Mouse (Mus musculus) heart, embryonic 15.5 days (tissue): Measurements from ENCODE around the gene Adrm1. TPM values are rescaled to one million over a fixed set of nuclear protein-coding genes. Genes with fewer than 3 reads are reported as not detected.
"Not testable (repeated sequence)": the region's sequence is repeated elsewhere in the genome, so short reads cannot be mapped to it uniquely, and the experiment has no call there.

ENCODE experiments used
- ATAC-seq: fragments of 200-750 bp; cut with Nextera tagmentation; replicated peaks from 2 replicates; pipeline ENCODE4 v1.8.0; 2017; ENCODE audit warnings: low read depth, moderate TSS enrichment; ENCODE audit not compliant: insufficient number of reproducible peaks, insufficient read depth, low FRiP score
- H3K27ac ChIP-seq: fragments of 300-500 bp; sonication (generic); 2 replicates; pipeline ENCODE4 v1.5.1; 2015; ENCODE audit warnings: mild to moderate bottlenecking, inconsistent platforms
- H3K27me3 ChIP-seq: fragments of 300-500 bp; sonication (generic); 2 replicates; pipeline ENCODE4 v1.6.1; 2015; ENCODE audit warnings: inconsistent platforms
- H3K36me3 ChIP-seq: fragments of 300-500 bp; sonication (generic); 2 replicates; pipeline ENCODE4 v1.6.1; 2015; ENCODE audit warnings: mild to moderate bottlenecking, inconsistent platforms
- H3K4me1 ChIP-seq: fragments of 300-500 bp; sonication (generic); replicated peaks from 2 replicates; pipeline ENCODE4 v1.6.1; 2015; ENCODE audit warnings: inconsistent platforms
- H3K4me2 ChIP-seq: fragments of 300-500 bp; sonication (generic); 2 replicates; pipeline ENCODE4 v1.6.1; 2015; ENCODE audit warnings: inconsistent platforms, mild to moderate bottlenecking, moderate library complexity
- H3K4me3 ChIP-seq: fragments of 300-500 bp; sonication (generic); 2 replicates; pipeline ENCODE4 v1.5.1; 2015; ENCODE audit warnings: mild to moderate bottlenecking, inconsistent platforms
- H3K9ac ChIP-seq: fragments of 300-500 bp; sonication (generic); 2 replicates; pipeline ENCODE4 v1.6.1; 2015; ENCODE audit warnings: mild to moderate bottlenecking, inconsistent platforms
- H3K9me3 ChIP-seq: fragments of 300-500 bp; sonication (generic); replicated peaks from 2 replicates; pipeline ENCODE4 v1.6.1; 2016; ENCODE audit warnings: inconsistent platforms
- WGBS: fragments of 180-500 bp; shearing (Covaris S2); methylation state at CpG from one replicate; pipeline ENCODE4 v1.1.7; 2015; ENCODE audit warnings: mixed read lengths; 5-methylcytosine and 5-hydroxymethylcytosine counted together
- polyA plus RNA-seq: library from polyadenylated mRNA; unstranded; fragments of >200 nt; fragmentation: Nextera tagmentation; extraction: Ambion mirVana; gene quantifications from 2 replicates; pipeline ENCODE4 v1.2.1, GENCODE M21; 2015

Gene Adrm1
- polyA plus RNA-seq, 1 experiment from 2014 or later, result 123 TPM

- H3K4me2 ChIP-seq, result no peak overlapping the region
- H3K4me1 ChIP-seq, result peaks cover 2% of the 10 kb centered on the region; the same call in 1 of the 2 replicates
- peaks cover 7% of the 10 kb centered on the region; the same call in 1 of the 2 replicates for H3K36me3 ChIP-seq
- H3K9ac ChIP-seq, result no peak overlapping the region
- WGBS, result 76% methylated on average over 2 of the region's 2 CpGs
- no peak overlapping the region for H3K4me3 ChIP-seq
- ATAC-seq, result no peak
- H3K27me3 ChIP-seq, result no peaks in the 10 kb centered on the region
- no peak overlapping the region for H3K27ac ChIP-seq
- H3K9me3 ChIP-seq, result no peaks in the 10 kb centered on the region
Observed at GRCm38 (mm10) chr2:180165855-180166254, 5.4 kb upstream of the Adrm1 start.

- no peaks in the 10 kb centered on the region for H3K9me3 ChIP-seq
- no peak overlapping the region for H3K9ac ChIP-seq
- H3K4me3 ChIP-seq, result no peak overlapping the region
- H3K4me2 ChIP-seq, result no peak overlapping the region
- WGBS, result 78% methylated on average over 2 of the region's 2 CpGs
- H3K27ac ChIP-seq, result no peak overlapping the region
- no peak for ATAC-seq
- H3K36me3 ChIP-seq, result peaks cover 2% of the 10 kb centered on the region; the same call in 1 of the 2 replicates
- H3K27me3 ChIP-seq, result no peaks in the 10 kb centered on the region
- peaks cover 4% of the 10 kb centered on the region; the same call in 1 of the 2 replicates for H3K4me1 ChIP-seq
Observed at GRCm38 (mm10) chr2:180166869-180167268, 4.4 kb upstream of the Adrm1 start.

- no peak overlapping the region for H3K9ac ChIP-seq
- 84% methylated on average over 11 of the region's 11 CpGs for WGBS
Observed at GRCm38 (mm10) chr2:180170151-180170805, 1.0 kb upstream of the Adrm1 start.

GRCm38 (mm10) chr2:180171522-180172070 lies 311 bp downstream of the Adrm1 start:
- Histone ChIP-seq H3K4me3 (peak overlapping the region; percentile 100), H3K9ac (peak overlapping the region; percentile 99), H3K27ac (peak overlapping the region; percentile 93), H3K9me3 (no peaks in the 10 kb centered on the region), H3K27me3 (no peaks in the 10 kb centered on the region), H3K4me1 (peaks cover 20% of the 10 kb centered on the region), H3K4me2 (peak overlapping the region; percentile 96), H3K36me3 (peaks cover 27% of the 10 kb centered on the region)
- WGBS, result under 1% methylated on average over 80 of the region's 80 CpGs
- peak; percentile 51 for ATAC-seq

More at GRCm38 (mm10) chr2:180170151-180170805, 1.0 kb upstream of the Adrm1 start:
- no peaks in the 10 kb centered on the region for H3K9me3 ChIP-seq
- no peak overlapping the region for H3K4me3 ChIP-seq
- H3K27me3 ChIP-seq, result no peaks in the 10 kb centered on the region
- no peak overlapping the region for H3K4me2 ChIP-seq
- no peak overlapping the region for H3K27ac ChIP-seq
- H3K4me1 ChIP-seq, result peaks cover 20% of the 10 kb centered on the region
- no peak for ATAC-seq
- H3K36me3 ChIP-seq, result peaks cover 14% of the 10 kb centered on the region; the same call in 1 of the 2 replicates

GRCm38 (mm10) chr2:180172152-180172551 lies 867 bp downstream of the Adrm1 start:
- Histone ChIP-seq H3K4me3 (peak overlapping the region; percentile 100), H3K9me3 (no peaks in the 10 kb centered on the region), H3K27ac (peak overlapping the region; percentile 93), H3K36me3 (peaks cover 32% of the 10 kb centered on the region), H3K27me3 (no peaks in the 10 kb centered on the region), H3K4me1 (peaks cover 20% of the 10 kb centered on the region), H3K4me2 (peak overlapping the region; percentile 96), H3K9ac (peak overlapping the region; percentile 99)
- WGBS, result 2% methylated on average over 9 of the region's 9 CpGs
- ATAC-seq, result no peak

- Histone ChIP-seq H3K27me3 (no peaks in the 10 kb centered on the region), H3K4me1 (peaks cover 20% of the 10 kb centered on the region), H3K36me3 (peaks cover 42% of the 10 kb centered on the region), H3K27ac (no peak overlapping the region), H3K4me2 (peak overlapping the region; percentile 96), H3K4me3 (peak overlapping the region; percentile 100), H3K9ac (peak overlapping the region; percentile 99; the same call in 1 of the 2 replicates), H3K9me3 (no peaks in the 10 kb centered on the region)
- ATAC-seq, result no peak
- WGBS, result 62% methylated on average over 4 of the region's 4 CpGs
Observed at GRCm38 (mm10) chr2:180173163-180173562, 1.9 kb downstream of the Adrm1 start.

- H3K9ac ChIP-seq, H3K27me3 ChIP-seq, H3K9me3 ChIP-seq, H3K4me2 ChIP-seq, H3K27ac ChIP-seq, ATAC-seq: not testable (repeated sequence)
- H3K4me3 ChIP-seq, result 0 out of 2 replicates have a peak overlapping the region, but pooled peaks have one; percentile 1
- peaks cover 20% of the 10 kb centered on the region for H3K4me1 ChIP-seq
- H3K36me3 ChIP-seq, result peaks cover 47% of the 10 kb centered on the region
- WGBS, result 71% methylated on average over 8 of the region's 8 CpGs
Observed at GRCm38 (mm10) chr2:180173711-180174110, 2.4 kb downstream of the Adrm1 start.

GRCm38 (mm10) chr2:180174121-180174520 lies 2.8 kb downstream of the Adrm1 start:
- H3K4me1 ChIP-seq, result peaks cover 20% of the 10 kb centered on the region
- 91% methylated on average over 5 of the region's 5 CpGs for WGBS
- no peak overlapping the region for H3K9ac ChIP-seq
- no peaks in the 10 kb centered on the region for H3K9me3 ChIP-seq
- no peak overlapping the region for H3K4me2 ChIP-seq
- no peak for ATAC-seq
- peaks cover 51% of the 10 kb centered on the region for H3K36me3 ChIP-seq
- H3K4me3 ChIP-seq, result no peak overlapping the region
- no peak overlapping the region for H3K27ac ChIP-seq
- no peaks in the 10 kb centered on the region for H3K27me3 ChIP-seq

GRCm38 (mm10) chr2:180175725-180176124 lies 4.4 kb downstream of the Adrm1 start:
- H3K27me3 ChIP-seq, result no peaks in the 10 kb centered on the region
- H3K4me3 ChIP-seq, result no peak overlapping the region
- H3K9ac ChIP-seq, result no peak overlapping the region
- peaks cover 64% of the 10 kb centered on the region for H3K36me3 ChIP-seq
- no peaks in the 10 kb centered on the region for H3K9me3 ChIP-seq
- ATAC-seq, result no peak
- peaks cover 20% of the 10 kb centered on the region for H3K4me1 ChIP-seq
- WGBS, result 85% methylated on average over 7 of the region's 7 CpGs
- no peak overlapping the region for H3K27ac ChIP-seq
- no peak overlapping the region for H3K4me2 ChIP-seq

- no peaks in the 10 kb centered on the region for H3K4me1 ChIP-seq
- H3K27me3 ChIP-seq, result no peaks in the 10 kb centered on the region
- no peaks in the 10 kb centered on the region for H3K9me3 ChIP-seq
- 86% methylated on average over 9 of the region's 9 CpGs for WGBS
- H3K9ac ChIP-seq, result no peak overlapping the region
- no peak overlapping the region for H3K4me3 ChIP-seq
- ATAC-seq, result no peak
- no peak overlapping the region for H3K27ac ChIP-seq
- no peak overlapping the region for H3K4me2 ChIP-seq
- H3K36me3 ChIP-seq, result peaks cover 57% of the 10 kb centered on the region
Observed at GRCm38 (mm10) chr2:180181542-180181941, 10.3 kb downstream of the Adrm1 start.

- Histone ChIP-seq H3K27ac (no peak overlapping the region), H3K4me1 (no peaks in the 10 kb centered on the region), H3K9me3 (no peaks in the 10 kb centered on the region), H3K4me3 (no peak overlapping the region), H3K27me3 (no peaks in the 10 kb centered on the region), H3K9ac (no peak overlapping the region), H3K4me2 (no peak overlapping the region), H3K36me3 (peaks cover 44% of the 10 kb centered on the region)
- no peak for ATAC-seq
- 87% methylated on average over 24 of the region's 24 CpGs for WGBS
Observed at GRCm38 (mm10) chr2:180184011-180184751, 12.9 kb downstream of the Adrm1 start.
